Mouse (Mus musculus): ENCODE measurements at regions not wholly inside any gene's neighbourhood (a gene's known extent, or its start where the extent isn't known, plus 50 kb on each side); places are given as distances from the start of the nearest gene placed in this dataset.

- DNase-seq (ENCODE audit: extremely low spot score, low read depth, low spot score): no peak
Observed at GRCm38 (mm10) chr4:150726136-150726480, 74.1 kb upstream of the Slc45a1 start.

GRCm38 (mm10) chr4:150725443-150726135, 73.6 kb upstream of the Slc45a1 start:
- no peak for DNase-seq (ENCODE audit: extremely low spot score, low read depth, low spot score)

- no peak for DNase-seq (ENCODE audit: extremely low spot score, low read depth, low spot score)
Observed at GRCm38 (mm10) chr4:150724823-150725222, 72.8 kb upstream of the Slc45a1 start.

GRCm38 (mm10) chr4:150721619-150722283, 69.8 kb upstream of the Slc45a1 start:
- DNase-seq (ENCODE audit: extremely low spot score, low read depth, low spot score): no peak

GRCm38 (mm10) chr4:150717866-150718265, 65.9 kb upstream of the Slc45a1 start:
- no peak for DNase-seq (ENCODE audit: extremely low spot score, low read depth, low spot score)

- no peak for DNase-seq (ENCODE audit: extremely low spot score, low read depth, low spot score)
Observed at GRCm38 (mm10) chr4:150715051-150715450, 63.1 kb upstream of the Slc45a1 start.

- DNase-seq (ENCODE audit: extremely low spot score, low read depth, low spot score): no peak
Observed at GRCm38 (mm10) chr4:150713291-150713690, 61.3 kb upstream of the Slc45a1 start.

GRCm38 (mm10) chr4:150712856-150713255, 60.9 kb upstream of the Slc45a1 start:
- DNase-seq (ENCODE audit: extremely low spot score, low read depth, low spot score): no peak

GRCm38 (mm10) chr4:150711646-150712045, 59.7 kb upstream of the Slc45a1 start:
- DNase-seq (ENCODE audit: extremely low spot score, low read depth, low spot score): no peak

- no peak for DNase-seq (ENCODE audit: extremely low spot score, low read depth, low spot score)
Observed at GRCm38 (mm10) chr4:150709391-150710130, 57.6 kb upstream of the Slc45a1 start.

- no peak for DNase-seq (ENCODE audit: extremely low spot score, low read depth, low spot score)
Observed at GRCm38 (mm10) chr4:150708572-150708984, 56.6 kb upstream of the Slc45a1 start.

GRCm38 (mm10) chr4:150707725-150708571, 56.0 kb upstream of the Slc45a1 start:
- no peak for DNase-seq (ENCODE audit: extremely low spot score, low read depth, low spot score)

- DNase-seq (ENCODE audit: extremely low spot score, low read depth, low spot score): no peak
Observed at GRCm38 (mm10) chr4:150706793-150707724, 55.1 kb upstream of the Slc45a1 start.

- DNase-seq (ENCODE audit: extremely low spot score, low read depth, low spot score): no peak
Observed at GRCm38 (mm10) chr4:150706291-150706690, 54.3 kb upstream of the Slc45a1 start.

- DNase-seq (ENCODE audit: extremely low spot score, low read depth, low spot score): no peak
Observed at GRCm38 (mm10) chr4:150703266-150703665, 51.3 kb upstream of the Slc45a1 start.

Measured in hindlimb bud, embryonic 11.5 days (tissue).